Mouse (Mus musculus) hindbrain, embryonic 16.5 days (tissue): ENCODE measurements around the gene Zfp541. TPM values are rescaled to one million over a fixed set of nuclear protein-coding genes. Genes with fewer than 3 reads are reported as not detected.

ENCODE experiments used
- ATAC-seq: fragments of 200-750 bp; cut with Nextera tagmentation; 2 replicates; pipeline ENCODE4 v1.8.0; 2017; ENCODE audit warnings: moderate TSS enrichment, moderate library complexity
- H3K27ac ChIP-seq: fragments of 300-500 bp; sonication (generic); 2 replicates; pipeline ENCODE4 v1.5.1; 2014; ENCODE audit warnings: low read depth, mild to moderate bottlenecking, control low read depth, low read length, moderate library complexity
- H3K27me3 ChIP-seq: fragments of 300-500 bp; sonication (generic); replicated peaks from 2 replicates; pipeline ENCODE4 v1.6.1; 2014; ENCODE audit warnings: low read length; ENCODE audit not compliant: control insufficient read depth, insufficient read depth
- H3K36me3 ChIP-seq: fragments of 300-500 bp; sonication (generic); 2 replicates; pipeline ENCODE4 v1.6.1; 2014; ENCODE audit warnings: mild to moderate bottlenecking, low read length, moderate library complexity, mixed read lengths; ENCODE audit not compliant: control insufficient read depth, insufficient read depth
- H3K4me1 ChIP-seq: fragments of 300-500 bp; sonication (generic); 2 replicates; pipeline ENCODE4 v1.6.1; 2014; ENCODE audit warnings: low read depth, low read length; ENCODE audit not compliant: control insufficient read depth, insufficient read depth
- H3K4me2 ChIP-seq: fragments of 300-500 bp; sonication (generic); 2 replicates; pipeline ENCODE4 v1.6.1; 2014; ENCODE audit warnings: mild to moderate bottlenecking, low read length, control low read depth, moderate library complexity
- H3K4me3 ChIP-seq: fragments of 300-500 bp; sonication (generic); 2 replicates; pipeline ENCODE4 v1.5.1; 2014; ENCODE audit warnings: mild to moderate bottlenecking, low read length, control low read depth, moderate library complexity
- H3K9ac ChIP-seq: fragments of 300-500 bp; sonication (generic); 2 replicates; pipeline ENCODE4 v1.6.1; 2014; ENCODE audit warnings: low read depth, mild to moderate bottlenecking, control low read depth, low read length, moderate library complexity
- H3K9me3 ChIP-seq: fragments of 300-500 bp; sonication (generic); 2 replicates; pipeline ENCODE4 v1.6.1; 2014; ENCODE audit warnings: mild to moderate bottlenecking, low read length, moderate library complexity; ENCODE audit not compliant: control insufficient read depth
- WGBS: fragments of 180-500 bp; shearing (Covaris S2); extraction: QIAGEN DNeasy Blood & Tissue Kit; methylation state at CpG from one replicate; pipeline ENCODE4 v1.1.7; 2014; 5-methylcytosine and 5-hydroxymethylcytosine counted together
- polyA plus RNA-seq: library from polyadenylated mRNA; unstranded; fragments of >200 nt; fragmentation: Nextera tagmentation; extraction: Ambion mirVana; gene quantifications from 2 replicates; pipeline ENCODE4 v1.2.1, GENCODE M21; 2015

Zfp541 gene
- polyA plus RNA-seq, 1 experiment from 2014 or later = 0.09 TPM

DNA sequence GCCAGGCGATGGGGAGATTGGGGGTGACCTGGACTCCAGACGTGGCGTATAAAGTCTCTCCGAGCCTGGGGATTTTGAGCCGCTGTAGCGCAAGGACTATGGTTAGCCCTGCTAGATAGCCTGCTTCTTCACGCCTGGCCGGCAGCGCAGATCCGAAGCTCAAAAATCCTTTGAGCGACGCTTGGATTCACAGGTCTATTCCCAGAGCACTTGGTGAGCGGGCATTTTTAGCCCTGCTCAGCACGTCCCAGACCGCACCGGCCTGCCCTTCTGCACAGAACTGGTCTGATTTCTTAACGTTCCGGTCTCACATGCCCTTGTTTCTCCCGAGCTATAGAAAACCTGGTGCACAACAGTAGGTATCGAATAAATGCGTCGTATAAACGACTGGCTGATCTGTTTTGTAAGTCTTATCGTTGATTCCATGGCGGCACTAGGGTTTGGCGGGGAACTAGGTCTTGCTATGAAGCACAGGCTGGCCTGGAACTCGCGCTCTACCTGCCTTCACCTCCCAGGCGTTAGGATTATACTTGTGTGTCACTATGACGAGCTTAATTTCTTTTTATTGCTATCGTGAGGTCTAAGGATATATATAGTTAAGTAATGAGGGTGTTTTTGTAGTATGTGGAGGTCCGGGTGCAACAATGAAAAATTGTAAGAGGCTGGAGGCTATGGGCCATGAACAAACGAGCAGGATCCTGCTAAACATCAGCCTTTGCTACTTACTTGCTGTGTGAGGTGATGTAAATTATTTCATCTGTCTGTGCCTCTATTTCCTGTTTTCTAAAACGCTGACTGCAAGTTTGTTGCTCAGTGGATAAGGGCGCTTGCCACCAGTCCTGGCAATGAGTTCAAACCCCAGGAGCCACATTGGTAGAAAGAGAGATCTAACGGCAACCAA, 12.7 kb upstream of the Zfp541 start:
- Histone ChIP-seq H3K36me3 (no peaks in the 10 kb centered on the region), H3K27me3 (no peaks in the 10 kb centered on the region), H3K4me3 (peak overlapping the region; percentile 86), H3K4me1 (peaks cover 40% of the 10 kb centered on the region), H3K9ac (peak overlapping the region; percentile 81), H3K4me2 (peak overlapping the region; percentile 87), H3K27ac (peak overlapping the region; percentile 91), H3K9me3 (no peaks in the 10 kb centered on the region)
- 7% methylated on average over 36 of the region's 36 CpGs for WGBS
- ATAC-seq = no peak

DNA sequence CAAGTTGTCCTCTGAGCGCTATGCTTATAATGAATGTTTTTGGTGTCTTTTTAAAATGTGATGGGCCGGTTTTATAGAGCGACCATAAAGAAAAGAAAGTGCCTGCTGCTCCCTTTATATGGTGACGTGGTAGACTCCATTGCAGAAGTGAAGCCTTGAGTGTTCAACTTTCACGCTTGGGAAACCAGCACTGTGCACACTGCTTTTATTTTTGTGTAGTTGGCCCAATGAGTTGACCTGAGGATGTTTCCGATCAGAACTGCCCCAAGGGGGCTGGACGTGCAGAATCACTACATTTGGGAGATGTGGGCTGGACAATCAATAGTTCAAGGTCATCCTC, 12.1 kb upstream of the Zfp541 start:
- H3K4me1 ChIP-seq = peaks cover 33% of the 10 kb centered on the region
- no peak for ATAC-seq
- no peaks in the 10 kb centered on the region for H3K27me3 ChIP-seq
- no peaks in the 10 kb centered on the region for H3K9me3 ChIP-seq
- 81% methylated on average over 7 of the region's 7 CpGs for WGBS
- peak overlapping the region; percentile 81 for H3K9ac ChIP-seq
- H3K4me2 ChIP-seq = peak overlapping the region; percentile 87
- no peaks in the 10 kb centered on the region for H3K36me3 ChIP-seq
- no peak overlapping the region for H3K27ac ChIP-seq
- peak overlapping the region; percentile 86 for H3K4me3 ChIP-seq

DNA sequence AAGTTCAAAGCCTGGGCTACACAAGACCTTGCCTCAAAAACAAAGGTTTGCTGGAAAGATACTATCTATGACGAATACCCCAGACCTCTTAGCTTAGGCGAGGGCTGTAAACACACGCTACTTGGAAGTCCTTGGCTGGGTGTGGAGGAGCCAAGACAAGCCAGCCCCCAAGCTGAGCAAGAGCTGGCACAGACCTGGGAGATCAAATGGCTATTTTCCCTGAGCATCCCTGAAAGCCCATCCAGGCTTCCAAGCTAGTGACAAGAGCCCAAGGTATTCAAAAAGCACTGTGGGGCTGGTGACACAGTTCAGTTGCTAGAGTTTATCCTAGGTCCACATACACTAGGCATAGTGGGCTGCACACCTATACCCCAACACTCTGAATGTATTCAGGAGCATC, 11.0 kb upstream of the Zfp541 start:
- ATAC-seq = no peak

DNA sequence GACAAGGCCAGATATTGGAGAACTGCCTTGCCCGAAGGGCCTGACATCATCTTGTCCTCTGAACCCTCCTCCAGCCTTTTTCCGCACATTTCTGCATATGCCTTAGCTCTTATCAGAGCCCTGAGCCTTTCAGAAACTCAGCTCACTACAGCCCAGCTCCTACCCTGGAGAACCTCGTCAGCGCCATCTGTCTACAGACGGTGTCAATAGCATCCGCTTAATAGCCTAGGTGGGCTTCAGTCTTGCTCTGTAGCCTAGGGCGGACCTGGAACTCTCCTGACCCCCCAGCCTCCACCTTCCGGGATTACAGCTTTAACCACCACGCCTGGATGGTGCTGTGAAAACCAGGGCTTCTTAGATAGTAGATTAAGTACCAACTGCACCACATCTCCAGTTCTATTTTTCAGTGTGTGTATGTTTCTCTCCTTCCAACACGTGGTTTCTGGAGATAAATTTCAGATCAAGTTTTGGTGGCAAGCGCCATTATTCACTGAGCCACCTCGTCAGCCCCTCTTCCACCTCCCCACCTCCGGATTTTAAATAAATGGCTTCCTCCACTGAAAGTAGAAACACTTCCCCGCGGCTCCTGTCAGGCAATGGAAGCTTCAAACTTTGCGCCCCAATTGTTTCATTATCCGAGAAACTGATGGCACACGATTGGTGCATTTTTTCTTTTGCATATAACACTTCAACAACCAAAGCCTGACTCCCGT, 9.6 kb upstream of the Zfp541 start:
- H3K4me3 ChIP-seq = peak overlapping the region; percentile 52
- WGBS = 6% methylated on average over 19 of the region's 19 CpGs
- H3K27ac ChIP-seq = peak overlapping the region; percentile 75
- peak overlapping the region; percentile 81 for H3K4me2 ChIP-seq
- H3K36me3 ChIP-seq = no peaks in the 10 kb centered on the region
- H3K4me1 ChIP-seq = peaks cover 18% of the 10 kb centered on the region
- ATAC-seq = no peak
- H3K9ac ChIP-seq = peak overlapping the region; percentile 58
- no peaks in the 10 kb centered on the region for H3K9me3 ChIP-seq
- no peaks in the 10 kb centered on the region for H3K27me3 ChIP-seq

More for the DNA sequence above, 11.0 kb upstream of the Zfp541 start:
- Histone ChIP-seq H3K4me1 (peaks cover 23% of the 10 kb centered on the region), H3K4me3 (no peak overlapping the region), H3K27ac (no peak overlapping the region), H3K36me3 (no peaks in the 10 kb centered on the region), H3K9ac (no peak overlapping the region), H3K9me3 (no peaks in the 10 kb centered on the region), H3K4me2 (no peak overlapping the region), H3K27me3 (no peaks in the 10 kb centered on the region)
- WGBS = 91% methylated on average over 3 of the region's 3 CpGs

DNA sequence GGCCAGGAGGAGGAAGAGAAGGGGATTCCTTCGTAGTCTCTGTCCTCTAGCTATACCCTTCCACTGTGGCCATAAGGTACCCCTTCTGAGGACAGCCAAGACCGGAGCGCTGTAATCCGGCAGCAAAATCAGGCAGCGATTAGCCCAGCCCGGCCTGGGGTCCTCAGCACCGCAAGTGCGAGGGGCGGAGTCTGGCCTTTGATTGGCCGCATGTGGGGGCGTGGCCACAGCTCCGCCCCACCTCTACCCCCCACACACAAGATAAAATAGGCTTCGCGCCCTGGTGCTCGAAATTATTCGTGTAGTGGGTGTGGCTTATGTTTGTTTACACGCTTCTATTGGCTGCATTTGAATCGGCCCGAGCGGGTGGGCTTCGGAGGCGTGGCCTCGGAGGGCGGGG, 8.9 kb upstream of the Zfp541 start:
- peak overlapping the region; percentile 58 for H3K9ac ChIP-seq
- WGBS = 0% methylated on average over 24 of the region's 24 CpGs

DNA sequence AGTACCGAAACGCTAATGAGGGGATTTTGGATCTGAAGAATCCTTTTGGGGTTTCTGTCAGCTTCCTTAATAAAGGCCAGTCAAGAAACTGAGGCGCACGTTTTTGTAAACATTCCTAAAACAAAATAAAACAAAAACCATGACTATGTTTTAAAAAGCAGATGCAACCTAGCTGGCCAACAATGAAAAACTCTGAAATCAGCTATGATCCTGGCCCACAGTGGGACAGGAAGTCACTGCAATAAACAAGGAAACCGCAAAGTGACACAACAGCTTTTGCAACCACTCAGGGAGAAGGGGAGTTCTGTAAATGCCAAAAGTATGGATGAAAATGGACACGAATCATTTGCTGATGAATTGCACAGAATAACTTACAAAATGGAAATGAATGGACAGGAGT, 8.5 kb upstream of the Zfp541 start:
- Histone ChIP-seq H3K4me1 (peaks cover 18% of the 10 kb centered on the region), H3K4me2 (peak overlapping the region; percentile 81), H3K27ac (no peak overlapping the region), H3K36me3 (no peaks in the 10 kb centered on the region), H3K9me3 (no peaks in the 10 kb centered on the region), H3K9ac (0 out of 2 replicates have a peak overlapping the region, but pooled peaks have one; percentile 36), H3K4me3 (peak overlapping the region; percentile 52), H3K27me3 (no peaks in the 10 kb centered on the region)
- 13% methylated on average over 6 of the region's 6 CpGs for WGBS
- ATAC-seq = no peak

More for the DNA sequence above, 8.9 kb upstream of the Zfp541 start:
- peaks cover 18% of the 10 kb centered on the region for H3K4me1 ChIP-seq
- H3K27me3 ChIP-seq = no peaks in the 10 kb centered on the region
- peak overlapping the region; percentile 52 for H3K4me3 ChIP-seq
- peak; percentile 90 for ATAC-seq
- peak overlapping the region; percentile 81 for H3K4me2 ChIP-seq
- H3K9me3 ChIP-seq = no peaks in the 10 kb centered on the region
- peak overlapping the region; percentile 75 for H3K27ac ChIP-seq
- H3K36me3 ChIP-seq = no peaks in the 10 kb centered on the region

DNA sequence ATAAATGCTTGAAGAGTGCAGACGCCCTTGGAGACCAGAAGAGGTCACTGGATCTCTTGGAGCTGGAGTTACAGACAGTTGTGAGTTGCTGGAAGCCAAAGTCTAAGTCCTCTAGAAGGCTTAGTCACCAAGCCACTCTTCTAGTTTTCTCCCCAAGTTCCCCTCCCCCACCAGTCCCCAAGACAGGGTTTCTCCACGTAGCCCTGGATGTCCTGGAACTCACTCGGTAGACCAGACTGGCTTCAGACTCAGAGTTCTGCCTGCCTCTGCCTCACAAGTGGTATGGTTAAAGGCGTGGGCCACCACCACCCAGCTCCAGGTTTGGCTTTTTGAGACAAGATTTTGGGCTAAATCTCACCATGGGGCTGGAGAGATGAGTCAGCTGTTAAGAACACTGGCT, 6.6 kb upstream of the Zfp541 start:
- no peak overlapping the region for H3K27ac ChIP-seq
- 64% methylated on average over 4 of the region's 4 CpGs for WGBS
- no peaks in the 10 kb centered on the region for H3K36me3 ChIP-seq
- no peak overlapping the region for H3K4me2 ChIP-seq
- H3K4me3 ChIP-seq = no peak overlapping the region
- no peak for ATAC-seq
- H3K9ac ChIP-seq = no peak overlapping the region
- no peaks in the 10 kb centered on the region; the same call in 1 of the 2 replicates for H3K27me3 ChIP-seq
- H3K4me1 ChIP-seq = peaks cover 10% of the 10 kb centered on the region
- no peaks in the 10 kb centered on the region for H3K9me3 ChIP-seq

DNA sequence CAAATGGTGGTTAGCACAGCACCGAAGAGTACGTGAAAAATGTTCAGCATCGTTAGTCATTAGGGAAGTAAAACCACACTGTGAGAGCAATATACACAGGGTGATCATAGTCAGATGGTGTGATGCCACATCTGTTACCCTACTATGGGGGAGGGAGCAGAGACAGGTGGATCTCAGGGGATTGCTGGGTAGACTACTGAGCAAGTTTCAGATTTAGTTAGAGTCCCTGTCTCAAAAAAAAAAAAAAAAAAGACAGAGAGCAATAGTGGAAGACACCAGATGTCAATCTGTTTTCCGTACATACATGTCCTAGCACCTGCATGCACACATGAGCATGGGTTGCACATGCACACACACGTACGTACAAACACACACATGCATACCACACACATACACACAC, 5.9 kb upstream of the Zfp541 start:
- ATAC-seq = no peak
- no peak overlapping the region for H3K4me2 ChIP-seq
- no peaks in the 10 kb centered on the region for H3K9me3 ChIP-seq
- WGBS = 89% methylated on average over 6 of the region's 6 CpGs
- no peak overlapping the region for H3K4me3 ChIP-seq
- peaks cover 4% of the 10 kb centered on the region for H3K4me1 ChIP-seq
- no peak overlapping the region for H3K9ac ChIP-seq
- no peaks in the 10 kb centered on the region for H3K36me3 ChIP-seq
- H3K27me3 ChIP-seq = peaks cover 4% of the 10 kb centered on the region; the same call in 1 of the 2 replicates
- H3K27ac ChIP-seq = no peak overlapping the region

DNA sequence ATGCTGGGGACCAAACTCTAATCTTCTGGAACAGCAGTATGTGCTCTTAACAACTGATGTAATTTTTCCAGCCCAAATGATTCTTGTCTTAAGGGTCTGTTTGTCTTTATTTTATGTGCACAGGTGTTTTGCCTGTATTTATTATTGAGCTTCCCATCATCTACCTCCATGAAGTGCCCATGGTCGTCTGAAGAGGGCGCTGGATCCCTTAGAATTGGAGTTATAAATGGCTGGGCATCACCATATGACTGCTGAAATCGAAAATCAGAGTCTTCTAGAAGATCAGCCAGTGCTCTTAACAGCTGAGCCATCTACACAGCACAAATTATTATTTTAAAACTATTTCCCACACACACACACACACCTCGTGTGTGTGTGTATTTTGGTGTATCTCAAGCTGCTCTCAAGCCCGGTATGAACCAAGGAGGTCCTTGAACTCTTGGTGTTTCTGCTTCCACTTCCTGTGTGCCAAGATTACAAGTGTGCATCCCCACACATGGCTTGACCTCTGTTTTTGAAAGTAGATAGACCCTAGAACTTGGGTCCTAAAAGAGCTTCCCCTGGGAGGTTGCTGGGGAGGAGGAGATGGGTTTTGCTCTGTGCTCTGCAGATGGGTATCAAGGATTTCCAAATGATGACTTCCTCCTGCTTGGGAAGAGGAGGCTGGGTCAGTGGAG, 5.0 kb upstream of the Zfp541 start:
- no peak for ATAC-seq
- Histone ChIP-seq H3K27me3 (peaks cover 7% of the 10 kb centered on the region; the same call in 1 of the 2 replicates), H3K9ac (no peak overlapping the region), H3K27ac (no peak overlapping the region), H3K36me3 (no peaks in the 10 kb centered on the region), H3K4me3 (no peak overlapping the region), H3K4me2 (no peak overlapping the region), H3K4me1 (peaks cover 4% of the 10 kb centered on the region), H3K9me3 (peaks cover 5% of the 10 kb centered on the region)
- WGBS = 33% methylated on average over 5 of the region's 5 CpGs
